Mouse (Mus musculus): ENCODE results near the gene Adh7. TPM values are rescaled to one million over a fixed set of nuclear protein-coding genes. Genes with fewer than 3 reads are reported as not detected.

Adh7 gene
- total RNA-seq (2021) = under 1 TPM in 1 of 2 experiments, not detected in 1; 0.85 TPM

GRCm38 (mm10) chr3:138217631-138218264 is at the start of gene Adh7:
Adh7 (plus strand) TSS chr3:138217760.
- intact Hi-C loops (cut with DNase I) = no loop called here
- no peak for DNase-seq

- no peak for DNase-seq
- intact Hi-C loops (cut with DNase I) = no loop called here
Measured at GRCm38 (mm10) chr3:138173291-138173690, 44.3 kb upstream of the Adh7 start.

- no peak for DNase-seq
- intact Hi-C loops (cut with DNase I) = no loop called here
Measured at GRCm38 (mm10) chr3:138175551-138175950, 42.0 kb upstream of the Adh7 start.

- no peak for DNase-seq
- intact Hi-C loops (cut with DNase I) = no loop called here
Measured at GRCm38 (mm10) chr3:138182019-138182418, 35.5 kb upstream of the Adh7 start.

GRCm38 (mm10) chr3:138183371-138183770 is 34.2 kb upstream of the Adh7 start:
- intact Hi-C loops (cut with DNase I) = no loop called here
- DNase-seq = no peak

GRCm38 (mm10) chr3:138185290-138185689 is 32.3 kb upstream of the Adh7 start:
- DNase-seq = no peak
- intact Hi-C loops (cut with DNase I) = no loop called here

GRCm38 (mm10) chr3:138185995-138186930 is 31.3 kb upstream of the Adh7 start:
- no peak for DNase-seq
- intact Hi-C loops (cut with DNase I) = no loop called here

- no peak for DNase-seq
- intact Hi-C loops (cut with DNase I) = loop anchor here (10.0 kb wide), 1 partner anchor 213 kb away; no protein-coding TSS in a partner anchor
Measured at GRCm38 (mm10) chr3:138192260-138192659, 25.3 kb upstream of the Adh7 start.

- DNase-seq = no peak
- intact Hi-C loops (cut with DNase I) = loop anchor here (10.0 kb wide), 1 partner anchor 211 kb away; no protein-coding TSS in a partner anchor
Measured at GRCm38 (mm10) chr3:138193683-138194302, 23.8 kb upstream of the Adh7 start, which contains the start of gene 4930579F01Rik. 4930579F01Rik (minus strand) TSS chr3:138193825.

- intact Hi-C loops (cut with DNase I) = loop anchor here (5.0 to 10.0 kb wide), 2 partner anchors 208 to 235 kb away; no protein-coding TSS in a partner anchor
Measured at GRCm38 (mm10) chr3:138197093-138197492, 20.5 kb upstream of the Adh7 start.

GRCm38 (mm10) chr3:138197556-138197955 is 20.0 kb upstream of the Adh7 start:
- no peak for DNase-seq
- intact Hi-C loops (cut with DNase I) = loop anchor here (5.0 to 10.0 kb wide), 2 partner anchors 207 to 235 kb away; no protein-coding TSS in a partner anchor

More at GRCm38 (mm10) chr3:138197093-138197492, 20.5 kb upstream of the Adh7 start:
- no peak for DNase-seq

GRCm38 (mm10) chr3:138197973-138198721 is 19.4 kb upstream of the Adh7 start:
- intact Hi-C loops (cut with DNase I) = loop anchor here (5.0 to 10.0 kb wide), 2 partner anchors 207 to 234 kb away; no protein-coding TSS in a partner anchor
- DNase-seq = peak; percentile 93

GRCm38 (mm10) chr3:138198722-138199068 is 18.9 kb upstream of the Adh7 start:
- intact Hi-C loops (cut with DNase I) = loop anchor here (5.0 to 10.0 kb wide), 2 partner anchors 206 to 234 kb away; no protein-coding TSS in a partner anchor
- no peak for DNase-seq

GRCm38 (mm10) chr3:138208821-138209220 is 8.7 kb upstream of the Adh7 start:
- DNase-seq = no peak
- intact Hi-C loops (cut with DNase I) = no loop called here

- no peak for DNase-seq
- intact Hi-C loops (cut with DNase I) = no loop called here
Measured at GRCm38 (mm10) chr3:138210432-138211075, 7.0 kb upstream of the Adh7 start.

GRCm38 (mm10) chr3:138212431-138212951 is 5.1 kb upstream of the Adh7 start:
- intact Hi-C loops (cut with DNase I) = no loop called here
- no peak for DNase-seq

GRCm38 (mm10) chr3:138215395-138215989 is 2.1 kb upstream of the Adh7 start:
- intact Hi-C loops (cut with DNase I) = no loop called here
- DNase-seq = no peak

GRCm38 (mm10) chr3:138216091-138216490 is 1.5 kb upstream of the Adh7 start:
- intact Hi-C loops (cut with DNase I) = no loop called here
- DNase-seq = no peak

GRCm38 (mm10) chr3:138221116-138221515 is 3.6 kb downstream of the Adh7 start:
- intact Hi-C loops (cut with DNase I) = no loop called here
- DNase-seq = no peak

Measured in left cerebral cortex, postnatal 4 days (tissue).